Mouse (Mus musculus): ENCODE data around the gene Adgra3. TPM values are rescaled to one million over a fixed set of nuclear protein-coding genes. Genes with fewer than 3 reads are reported as not detected.

Gene Adgra3
- polyA plus RNA-seq, 1 experiment from 2014 or later, result 9.9 TPM

DNA sequence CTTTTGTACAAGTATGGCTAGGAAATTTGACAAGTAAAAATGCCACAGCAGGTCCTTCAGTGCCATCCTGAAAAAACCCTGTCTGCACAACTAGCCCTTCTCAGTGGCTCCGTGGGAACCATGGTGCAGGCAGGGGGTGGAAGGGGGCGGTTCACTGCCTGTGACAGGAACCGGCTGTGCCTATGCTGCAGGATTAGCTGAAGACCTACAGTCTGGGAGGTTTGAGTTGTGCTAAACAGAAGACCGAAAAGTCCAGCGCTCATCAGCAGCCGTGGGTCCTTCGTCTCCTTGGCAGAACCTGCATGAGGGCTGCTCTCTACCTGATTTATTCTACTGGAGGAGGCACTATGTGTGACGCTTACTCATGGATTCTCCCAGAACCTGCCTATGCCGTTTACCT lies 59.0 kb downstream of the Adgra3 start:
- ATAC-seq, result no peak
- WGBS, result 68% methylated on average over 9 of the region's 9 CpGs
- no peaks in the 10 kb centered on the region for H3K9me3 ChIP-seq (replicated peaks; ENCODE audit: control insufficient read depth, low read length, poor library complexity, severe bottlenecking)

DNA sequence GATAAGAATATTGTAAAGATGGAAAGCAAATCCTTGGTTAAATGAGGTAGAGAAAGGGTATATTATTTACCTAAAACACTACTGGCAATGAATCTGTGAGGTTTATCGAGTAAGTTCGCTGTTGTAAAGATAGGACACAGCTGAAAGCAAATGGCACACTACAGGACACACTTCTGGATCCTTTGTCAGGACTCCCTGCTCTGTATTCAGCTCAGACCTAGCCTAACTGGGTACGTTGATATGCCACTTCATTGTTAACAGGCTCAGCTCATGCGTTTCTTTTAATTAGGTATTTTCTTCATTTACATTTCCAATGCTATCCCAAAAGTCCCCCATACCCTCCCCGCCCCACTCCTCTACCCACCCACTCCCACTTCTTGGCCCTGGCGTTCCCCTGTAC lies 61.8 kb downstream of the Adgra3 start:
- H3K4me2 ChIP-seq (ENCODE audit: low read length), result no peak overlapping the region
- no peaks in the 10 kb centered on the region for H3K4me1 ChIP-seq (ENCODE audit: control insufficient read depth, insufficient read depth, low read length)
- WGBS, result 68% methylated on average over 6 of the region's 6 CpGs
- H3K27me3 ChIP-seq (ENCODE audit: control insufficient read depth, insufficient read depth, low read depth, low read length), result no peaks in the 10 kb centered on the region
- no peaks in the 10 kb centered on the region for H3K36me3 ChIP-seq (ENCODE audit: control insufficient read depth, insufficient read depth, low read length)
- H3K4me3 ChIP-seq (ENCODE audit: low read depth, low read length), result no peak overlapping the region
- no peak for ATAC-seq
- no peaks in the 10 kb centered on the region for H3K9me3 ChIP-seq (replicated peaks; ENCODE audit: control insufficient read depth, low read length, poor library complexity, severe bottlenecking)
- no peak overlapping the region for H3K27ac ChIP-seq (ENCODE audit: low read length)
- H3K9ac ChIP-seq (ENCODE audit: low read depth, low read length), result no peak overlapping the region

More for the DNA sequence above, 59.0 kb downstream of the Adgra3 start:
- Histone ChIP-seq H3K36me3 (ENCODE audit: control insufficient read depth, insufficient read depth, low read length) (no peaks in the 10 kb centered on the region), H3K9ac (ENCODE audit: low read depth, low read length) (no peak overlapping the region), H3K27ac (ENCODE audit: low read length) (no peak overlapping the region), H3K4me3 (ENCODE audit: low read depth, low read length) (no peak overlapping the region), H3K4me1 (ENCODE audit: control insufficient read depth, insufficient read depth, low read length) (no peaks in the 10 kb centered on the region), H3K4me2 (ENCODE audit: low read length) (no peak overlapping the region), H3K27me3 (ENCODE audit: control insufficient read depth, insufficient read depth, low read depth, low read length) (no peaks in the 10 kb centered on the region)

DNA sequence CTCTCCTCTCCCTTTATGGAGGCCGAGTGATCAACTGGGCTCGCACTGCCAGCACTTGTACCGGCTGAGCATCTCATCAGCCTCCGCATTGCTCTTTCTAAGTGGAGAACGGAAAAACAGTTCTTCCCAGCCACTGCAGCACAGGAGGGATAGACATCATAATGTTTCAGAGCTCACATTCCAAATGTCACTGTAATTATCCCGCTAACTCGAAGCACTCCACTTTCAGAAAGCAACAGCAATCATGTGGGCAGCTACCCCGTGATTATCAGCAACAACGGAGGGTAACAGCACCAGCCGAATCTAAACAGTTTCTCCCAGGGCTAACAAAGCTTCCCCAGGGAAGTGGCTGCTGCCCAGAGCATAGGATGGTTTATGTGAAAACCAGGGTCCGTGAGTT lies 62.3 kb downstream of the Adgra3 start:
- H3K27ac ChIP-seq (ENCODE audit: low read length), result no peak overlapping the region
- WGBS, result 56% methylated on average over 11 of the region's 11 CpGs
- no peaks in the 10 kb centered on the region for H3K4me1 ChIP-seq (ENCODE audit: control insufficient read depth, insufficient read depth, low read length)
- no peak overlapping the region for H3K4me2 ChIP-seq (ENCODE audit: low read length)
- no peaks in the 10 kb centered on the region for H3K36me3 ChIP-seq (ENCODE audit: control insufficient read depth, insufficient read depth, low read length)
- H3K27me3 ChIP-seq (ENCODE audit: control insufficient read depth, insufficient read depth, low read depth, low read length), result no peaks in the 10 kb centered on the region
- no peak overlapping the region for H3K9ac ChIP-seq (ENCODE audit: low read depth, low read length)
- ATAC-seq, result no peak
- no peak overlapping the region for H3K4me3 ChIP-seq (ENCODE audit: low read depth, low read length)
- no peaks in the 10 kb centered on the region for H3K9me3 ChIP-seq (replicated peaks; ENCODE audit: control insufficient read depth, low read length, poor library complexity, severe bottlenecking)

DNA sequence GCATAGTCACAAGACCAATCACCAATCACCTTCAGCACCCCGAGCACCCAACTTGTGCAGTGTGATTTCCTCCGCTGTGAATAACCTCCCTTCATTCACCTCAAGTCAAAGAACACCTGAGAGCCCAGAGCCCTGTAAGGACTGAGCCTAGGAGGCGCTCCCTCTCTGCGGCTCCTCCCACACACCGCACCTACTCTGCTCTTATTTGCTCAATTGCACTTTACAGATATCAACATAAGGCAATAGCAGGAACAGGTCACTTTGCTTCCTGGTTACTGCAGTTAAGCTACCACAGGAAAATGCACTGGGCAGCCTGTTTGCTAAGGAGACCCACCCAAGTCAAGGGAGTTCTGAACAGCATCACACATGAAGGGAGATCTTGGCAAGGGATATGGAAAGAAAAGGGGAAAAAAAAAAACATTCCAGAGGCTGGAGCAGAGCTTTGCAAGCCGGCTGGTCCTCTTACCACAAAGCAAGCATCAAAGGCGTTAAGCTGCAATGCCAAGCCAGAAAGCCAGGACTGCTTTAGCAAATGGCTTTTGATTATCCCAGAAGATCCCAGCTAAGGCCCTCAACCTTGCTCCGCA lies 68.0 kb downstream of the Adgra3 start:
- Histone ChIP-seq H3K4me1 (ENCODE audit: control insufficient read depth, insufficient read depth, low read length) (peaks cover 10% of the 10 kb centered on the region), H3K9me3 (replicated peaks; ENCODE audit: control insufficient read depth, low read length, poor library complexity, severe bottlenecking) (no peaks in the 10 kb centered on the region), H3K9ac (ENCODE audit: low read depth, low read length) (no peak overlapping the region), H3K27me3 (ENCODE audit: control insufficient read depth, insufficient read depth, low read depth, low read length) (no peaks in the 10 kb centered on the region), H3K4me2 (ENCODE audit: low read length) (no peak overlapping the region), H3K36me3 (ENCODE audit: control insufficient read depth, insufficient read depth, low read length) (no peaks in the 10 kb centered on the region), H3K4me3 (ENCODE audit: low read depth, low read length) (no peak overlapping the region), H3K27ac (ENCODE audit: low read length) (no peak overlapping the region)
- WGBS, result 85% methylated on average over 8 of the region's 8 CpGs
- ATAC-seq, result no peak

DNA sequence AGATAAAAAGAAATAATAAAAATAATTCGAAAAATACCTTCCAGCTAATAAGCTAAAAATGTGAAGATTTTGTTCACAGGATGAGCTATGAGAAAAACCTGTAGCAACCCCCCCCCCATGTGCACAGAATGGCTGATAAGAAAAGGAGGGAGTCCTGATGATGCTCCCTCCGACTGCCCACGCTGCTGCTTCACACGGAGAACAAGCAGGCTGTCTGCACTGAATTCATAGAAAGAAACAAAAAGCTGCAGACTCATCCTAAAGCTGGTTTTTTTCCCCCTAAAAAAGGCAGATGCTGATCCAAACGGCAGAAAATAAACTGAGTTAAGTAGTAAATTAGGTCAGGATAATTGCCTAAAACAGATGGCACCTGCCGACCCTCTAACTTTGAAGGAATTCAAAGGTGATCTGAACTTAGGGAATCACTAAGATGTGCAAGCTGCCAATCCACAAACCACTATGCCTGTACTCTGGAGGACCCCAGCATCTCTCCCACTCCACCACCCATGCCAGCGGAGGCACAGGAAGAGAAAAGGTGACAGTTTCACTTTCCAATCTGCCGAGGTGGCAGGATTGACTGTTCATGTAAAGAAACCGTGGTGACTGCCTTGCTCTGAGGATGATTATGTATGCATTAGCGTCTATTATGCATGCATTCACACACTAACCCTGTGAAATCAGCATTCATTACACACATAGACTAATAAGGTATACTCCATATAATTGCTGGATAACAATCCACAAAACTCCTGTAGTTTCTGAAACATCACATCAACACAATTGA lies 70.6 kb downstream of the Adgra3 start:
- peak overlapping the region; percentile 15; the same call in 1 of the 2 replicates for H3K27ac ChIP-seq (ENCODE audit: low read length)
- WGBS, result 49% methylated on average over 10 of the region's 10 CpGs

DNA sequence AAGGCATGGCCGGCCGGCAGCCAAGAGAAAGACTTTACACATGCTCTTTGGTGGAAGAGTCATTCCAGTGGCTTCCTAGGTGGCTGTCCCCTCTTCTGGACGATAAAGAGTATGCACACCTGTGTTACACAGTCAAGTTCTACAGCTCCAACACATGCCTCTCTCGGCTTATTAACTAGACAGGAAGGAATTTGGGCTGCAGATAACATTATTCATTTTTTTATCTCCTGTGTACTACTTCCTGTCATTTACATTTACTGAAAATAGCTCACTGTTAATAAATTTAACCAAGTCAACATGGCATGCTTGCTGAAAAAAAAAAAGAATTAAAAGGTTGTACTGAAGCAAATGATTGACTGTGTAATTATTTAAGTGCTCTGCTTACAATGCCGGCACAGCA lies 78.1 kb downstream of the Adgra3 start:
- ATAC-seq, result no peak
- H3K9ac ChIP-seq (ENCODE audit: low read depth, low read length), result no peak overlapping the region
- no peak overlapping the region for H3K27ac ChIP-seq (ENCODE audit: low read length)
- H3K4me3 ChIP-seq (ENCODE audit: low read depth, low read length), result no peak overlapping the region
- H3K4me2 ChIP-seq (ENCODE audit: low read length), result no peak overlapping the region
- no peaks in the 10 kb centered on the region for H3K27me3 ChIP-seq (ENCODE audit: control insufficient read depth, insufficient read depth, low read depth, low read length)
- H3K36me3 ChIP-seq (ENCODE audit: control insufficient read depth, insufficient read depth, low read length), result no peaks in the 10 kb centered on the region
- no peaks in the 10 kb centered on the region for H3K9me3 ChIP-seq (replicated peaks; ENCODE audit: control insufficient read depth, low read length, poor library complexity, severe bottlenecking)
- H3K4me1 ChIP-seq (ENCODE audit: control insufficient read depth, insufficient read depth, low read length), result no peaks in the 10 kb centered on the region
- WGBS, result 64% methylated on average over 5 of the region's 5 CpGs

More for the DNA sequence above, 70.6 kb downstream of the Adgra3 start:
- Histone ChIP-seq H3K36me3 (ENCODE audit: control insufficient read depth, insufficient read depth, low read length) (no peaks in the 10 kb centered on the region), H3K4me3 (ENCODE audit: low read depth, low read length) (no peak overlapping the region), H3K9ac (ENCODE audit: low read depth, low read length) (peak overlapping the region; percentile 27; the same call in 1 of the 2 replicates), H3K9me3 (replicated peaks; ENCODE audit: control insufficient read depth, low read length, poor library complexity, severe bottlenecking) (no peaks in the 10 kb centered on the region), H3K4me1 (ENCODE audit: control insufficient read depth, insufficient read depth, low read length) (peaks cover 10% of the 10 kb centered on the region), H3K4me2 (ENCODE audit: low read length) (peak overlapping the region; percentile 12; the same call in 1 of the 2 replicates), H3K27me3 (ENCODE audit: control insufficient read depth, insufficient read depth, low read depth, low read length) (no peaks in the 10 kb centered on the region)
- ATAC-seq, result peak; percentile 25; the same call in 1 of the 2 replicates

DNA sequence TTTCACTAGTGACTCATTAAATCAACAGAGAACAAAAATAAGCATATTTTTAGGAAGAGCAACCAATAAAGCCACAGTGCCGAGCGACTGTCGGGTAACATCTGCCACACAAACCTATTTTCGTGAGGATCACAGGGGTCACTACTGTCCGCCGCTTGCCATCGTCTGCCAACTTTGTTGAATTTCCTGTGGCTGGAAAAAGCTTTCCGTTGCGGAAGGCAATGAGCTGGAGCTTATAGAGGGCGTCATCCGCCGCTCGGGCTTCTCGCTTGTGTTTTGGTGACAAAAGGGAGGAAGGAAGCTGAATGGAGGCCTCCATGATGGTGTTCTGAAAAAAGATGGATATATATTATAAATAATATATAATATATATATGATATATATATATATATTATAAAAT lies 79.6 kb downstream of the Adgra3 start:
- H3K27me3 ChIP-seq (ENCODE audit: control insufficient read depth, insufficient read depth, low read depth, low read length), result no peaks in the 10 kb centered on the region
- H3K4me1 ChIP-seq (ENCODE audit: control insufficient read depth, insufficient read depth, low read length), result no peaks in the 10 kb centered on the region
- WGBS, result 91% methylated on average over 14 of the region's 14 CpGs
- no peak overlapping the region for H3K27ac ChIP-seq (ENCODE audit: low read length)
- H3K36me3 ChIP-seq (ENCODE audit: control insufficient read depth, insufficient read depth, low read length), result no peaks in the 10 kb centered on the region
- H3K4me3 ChIP-seq (ENCODE audit: low read depth, low read length), result no peak overlapping the region
- H3K4me2 ChIP-seq (ENCODE audit: low read length), result no peak overlapping the region
- no peak for ATAC-seq
- no peak overlapping the region for H3K9ac ChIP-seq (ENCODE audit: low read depth, low read length)
- H3K9me3 ChIP-seq (replicated peaks; ENCODE audit: control insufficient read depth, low read length, poor library complexity, severe bottlenecking), result no peaks in the 10 kb centered on the region

DNA sequence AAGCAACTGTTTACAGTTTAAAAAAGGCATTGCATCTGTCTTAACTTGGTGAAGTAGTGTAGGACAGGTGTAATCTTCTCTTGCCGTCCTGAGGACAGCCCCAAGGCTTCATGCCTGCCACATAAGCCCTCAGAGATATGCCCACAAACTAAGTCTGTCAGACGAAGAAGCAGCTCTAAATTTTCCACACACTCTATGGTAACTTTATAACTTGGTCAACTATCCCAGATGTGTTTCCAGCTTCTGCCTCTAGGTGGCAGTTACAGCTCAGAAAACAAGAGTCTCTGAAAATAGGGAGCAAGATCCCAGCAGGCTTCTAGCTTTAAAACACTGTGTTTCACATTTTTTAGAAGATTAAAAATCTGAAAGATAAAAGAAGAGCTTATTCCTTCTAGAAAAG lies 82.8 kb downstream of the Adgra3 start:
- no peak overlapping the region for H3K27ac ChIP-seq (ENCODE audit: low read length)
- no peak overlapping the region for H3K4me3 ChIP-seq (ENCODE audit: low read depth, low read length)
- no peaks in the 10 kb centered on the region for H3K27me3 ChIP-seq (ENCODE audit: control insufficient read depth, insufficient read depth, low read depth, low read length)
- no peaks in the 10 kb centered on the region for H3K9me3 ChIP-seq (replicated peaks; ENCODE audit: control insufficient read depth, low read length, poor library complexity, severe bottlenecking)
- WGBS, result 58% methylated on average over 2 of the region's 2 CpGs
- H3K4me1 ChIP-seq (ENCODE audit: control insufficient read depth, insufficient read depth, low read length), result no peaks in the 10 kb centered on the region
- H3K36me3 ChIP-seq (ENCODE audit: control insufficient read depth, insufficient read depth, low read length), result no peaks in the 10 kb centered on the region
- peak; percentile 49 for ATAC-seq
- H3K4me2 ChIP-seq (ENCODE audit: low read length), result no peak overlapping the region
- no peak overlapping the region for H3K9ac ChIP-seq (ENCODE audit: low read depth, low read length)

DNA sequence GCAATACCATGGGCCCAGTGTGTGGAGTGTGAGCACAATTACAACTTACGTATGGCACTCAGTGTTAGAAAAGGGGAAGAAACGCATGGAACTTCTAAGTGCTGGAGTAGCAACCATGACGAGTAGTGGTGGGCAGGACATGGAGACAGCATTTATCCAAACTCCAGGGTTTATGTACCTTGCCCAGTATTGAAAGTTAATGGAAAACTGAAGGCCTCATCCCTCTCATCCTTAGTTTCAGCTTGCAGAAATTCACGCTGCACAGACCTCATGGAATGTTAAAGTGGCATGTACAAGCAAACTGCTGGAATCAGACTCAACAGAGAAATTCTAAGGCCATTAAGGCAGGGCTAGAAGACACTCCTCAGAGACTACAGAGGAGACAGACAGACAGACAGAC lies 84.6 kb downstream of the Adgra3 start:
- Histone ChIP-seq H3K4me3 (ENCODE audit: low read depth, low read length) (no peak overlapping the region), H3K27me3 (ENCODE audit: control insufficient read depth, insufficient read depth, low read depth, low read length) (no peaks in the 10 kb centered on the region), H3K36me3 (ENCODE audit: control insufficient read depth, insufficient read depth, low read length) (no peaks in the 10 kb centered on the region), H3K9ac (ENCODE audit: low read depth, low read length) (no peak overlapping the region), H3K4me2 (ENCODE audit: low read length) (no peak overlapping the region), H3K9me3 (replicated peaks; ENCODE audit: control insufficient read depth, low read length, poor library complexity, severe bottlenecking) (no peaks in the 10 kb centered on the region), H3K4me1 (ENCODE audit: control insufficient read depth, insufficient read depth, low read length) (no peaks in the 10 kb centered on the region), H3K27ac (ENCODE audit: low read length) (no peak overlapping the region)
- WGBS, result 96% methylated on average over 4 of the region's 4 CpGs
- no peak for ATAC-seq
